Mouse (Mus musculus) skeletal muscle tissue, postnatal 0 days (tissue): ENCODE data around the gene Actr8. TPM values are rescaled to one million over a fixed set of nuclear protein-coding genes. Genes with fewer than 3 reads are reported as not detected.

Source experiments
- microRNA-seq, 2 experiments: library from miRNA; unstranded; fragments of <30 nt; microRNA quantifications; one replicate each; pipeline ENCODE4; 2016
- polyA plus RNA-seq: library from polyadenylated mRNA; unstranded; fragments of >200 nt; fragmentation: Nextera tagmentation; extraction: Ambion mirVana; gene quantifications from 2 replicates; pipeline ENCODE4 v1.2.1, GENCODE M21; 2015

Gene Actr8
- polyA plus RNA-seq, result 38.0 and 40.9 TPM in 2 replicates

GRCm38 (mm10) chr14:29978254-29979204 is at the start of gene Actr8:
Gene Actr8, plus strand, starts transcription at chr14:29978337.

GRCm38 (mm10) chr14:29968075-29968821 is 9.9 kb upstream of the Actr8 start, which contains the start of gene Selenok:
Gene Selenok, plus strand, starts transcription at chr14:29968308.

GRCm38 (mm10) chr14:30008733-30009575 is 30.8 kb downstream of the Actr8 start, which contains the start of the genes Il17rb and Chdh:
Gene Il17rb, minus strand, starts transcription at chr14:30008896.
Gene Chdh, plus strand, starts transcription at chr14:30009023.

Small RNA genes lying within 50 kb of the gene (microRNA-seq; reads per million reads assigned to microRNA genes)
- gene Mir6947, result 0 to 0.21 reads per million in 2 experiments

Other genes starting within 250 kb of the Actr8 start
- gene Selenok, start 10.0 kb upstream of the Actr8 start, polyA plus RNA-seq, result 191 and 226 TPM in 2 replicates
- gene Il17rb, start 30.6 kb downstream of the Actr8 start, polyA plus RNA-seq, result 0.23 and 0.30 TPM in 2 replicates
- gene Chdh, start 30.7 kb downstream of the Actr8 start, polyA plus RNA-seq, result 0.32 TPM in 1 of 2 replicates, not detected in the other